Mouse (Mus musculus): ENCODE results near the gene Jmy.
"Not testable (repeated sequence)": the region's sequence is repeated elsewhere in the genome, so short reads cannot be mapped to it uniquely, and the experiment has no call there.

Jmy gene

GRCm38 (mm10) chr13:93499167-93499972 lies at the start of gene Jmy:
Jmy (minus strand) TSS chr13:93499808.
- peak; percentile 47 for DNase-seq (ENCODE audit: low read depth, low spot score)

GRCm38 (mm10) chr13:93547641-93548040 lies 48.0 kb upstream of the Jmy start:
- DNase-seq (ENCODE audit: low read depth, low spot score): no peak

GRCm38 (mm10) chr13:93546011-93546410 lies 46.4 kb upstream of the Jmy start:
- no peak for DNase-seq (ENCODE audit: low read depth, low spot score)

GRCm38 (mm10) chr13:93544274-93544673 lies 44.7 kb upstream of the Jmy start:
- no peak for DNase-seq (ENCODE audit: low read depth, low spot score)

- no peak for DNase-seq (ENCODE audit: low read depth, low spot score)
Observed at GRCm38 (mm10) chr13:93539311-93539710, 39.7 kb upstream of the Jmy start.

GRCm38 (mm10) chr13:93518753-93519319 lies 19.2 kb upstream of the Jmy start:
- DNase-seq (ENCODE audit: low read depth, low spot score): no peak

GRCm38 (mm10) chr13:93517223-93517622 lies 17.6 kb upstream of the Jmy start:
- no peak for DNase-seq (ENCODE audit: low read depth, low spot score)

GRCm38 (mm10) chr13:93514000-93514795 lies 14.6 kb upstream of the Jmy start:
- DNase-seq (ENCODE audit: low read depth, low spot score): no peak

- DNase-seq (ENCODE audit: low read depth, low spot score): no peak
Observed at GRCm38 (mm10) chr13:93510447-93511180, 11.0 kb upstream of the Jmy start.

- not testable (repeated sequence) for DNase-seq (ENCODE audit: low read depth, low spot score)
Observed at GRCm38 (mm10) chr13:93506920-93507319, 7.3 kb upstream of the Jmy start.

GRCm38 (mm10) chr13:93501724-93502123 lies 2.1 kb upstream of the Jmy start:
- no peak for DNase-seq (ENCODE audit: low read depth, low spot score)

- DNase-seq (ENCODE audit: low read depth, low spot score): no peak
Observed at GRCm38 (mm10) chr13:93499973-93500633, 495 bp upstream of the Jmy start.

- DNase-seq (ENCODE audit: low read depth, low spot score): peak; percentile 4
Observed at GRCm38 (mm10) chr13:93498211-93499166, 1.1 kb downstream of the Jmy start.

- no peak for DNase-seq (ENCODE audit: low read depth, low spot score)
Observed at GRCm38 (mm10) chr13:93496977-93497376, 2.6 kb downstream of the Jmy start.

GRCm38 (mm10) chr13:93488510-93488909 lies 11.1 kb downstream of the Jmy start:
- DNase-seq (ENCODE audit: low read depth, low spot score): no peak

GRCm38 (mm10) chr13:93487734-93488133 lies 11.9 kb downstream of the Jmy start:
- no peak for DNase-seq (ENCODE audit: low read depth, low spot score)

- DNase-seq (ENCODE audit: low read depth, low spot score): no peak
Observed at GRCm38 (mm10) chr13:93484276-93484675, 15.3 kb downstream of the Jmy start.

- no peak for DNase-seq (ENCODE audit: low read depth, low spot score)
Observed at GRCm38 (mm10) chr13:93481110-93481509, 18.5 kb downstream of the Jmy start.

GRCm38 (mm10) chr13:93478344-93478743 lies 21.3 kb downstream of the Jmy start:
- no peak for DNase-seq (ENCODE audit: low read depth, low spot score)

- DNase-seq (ENCODE audit: low read depth, low spot score): no peak
Observed at GRCm38 (mm10) chr13:93468355-93468754, 31.3 kb downstream of the Jmy start.
